Mouse (Mus musculus) embryonic facial prominence, embryonic 15.5 days (tissue): ENCODE data around the gene Morc1. TPM values are rescaled to one million over a fixed set of nuclear protein-coding genes. Genes with fewer than 3 reads are reported as not detected.

Experiments used
- ATAC-seq: fragments of 200-750 bp; cut with Nextera tagmentation; 2 replicates; pipeline ENCODE4 v1.8.0; 2017; ENCODE audit warnings: low read depth, moderate TSS enrichment; ENCODE audit not compliant: insufficient number of reproducible peaks, low FRiP score, low TSS enrichment
- H3K27ac ChIP-seq: fragments of 300-500 bp; sonication (generic); replicated peaks from 2 replicates; pipeline ENCODE4 v1.5.1; 2015; ENCODE audit warnings: mild to moderate bottlenecking, inconsistent platforms
- H3K27me3 ChIP-seq: fragments of 300-500 bp; sonication (generic); 2 replicates; pipeline ENCODE4 v1.6.1; 2015; ENCODE audit warnings: inconsistent platforms
- H3K36me3 ChIP-seq: fragments of 300-500 bp; sonication (generic); 2 replicates; pipeline ENCODE4 v1.6.1; 2015; ENCODE audit warnings: mild to moderate bottlenecking, inconsistent platforms
- H3K4me1 ChIP-seq: fragments of 300-500 bp; sonication (generic); 2 replicates; pipeline ENCODE4 v1.6.1; 2015; ENCODE audit warnings: inconsistent platforms
- H3K4me2 ChIP-seq: fragments of 300-500 bp; sonication (generic); replicated peaks from 2 replicates; pipeline ENCODE4 v1.6.1; 2015; ENCODE audit warnings: mild to moderate bottlenecking, inconsistent platforms
- H3K4me3 ChIP-seq: fragments of 300-500 bp; sonication (generic); replicated peaks from 2 replicates; pipeline ENCODE4 v1.5.1; 2015; ENCODE audit warnings: mild to moderate bottlenecking, inconsistent platforms
- H3K9ac ChIP-seq: fragments of 300-500 bp; sonication (generic); 2 replicates; pipeline ENCODE4 v1.6.1; 2015; ENCODE audit warnings: inconsistent platforms
- H3K9me3 ChIP-seq: fragments of 300-500 bp; sonication (generic); replicated peaks from 2 replicates; pipeline ENCODE4 v1.6.1; 2016; ENCODE audit warnings: inconsistent platforms
- WGBS: fragments of 180-500 bp; shearing (Covaris S2); methylation state at CpG from one replicate; pipeline ENCODE4 v1.1.7; 2015; 5-methylcytosine and 5-hydroxymethylcytosine counted together
- polyA plus RNA-seq: library from polyadenylated mRNA; unstranded; fragments of >200 nt; fragmentation: Nextera tagmentation; extraction: Ambion mirVana; gene quantifications from 2 replicates; pipeline ENCODE4 v1.2.1, GENCODE M21; 2015

Gene Morc1
- polyA plus RNA-seq, 1 experiment from 2014 or later: 0.33 TPM

DNA sequence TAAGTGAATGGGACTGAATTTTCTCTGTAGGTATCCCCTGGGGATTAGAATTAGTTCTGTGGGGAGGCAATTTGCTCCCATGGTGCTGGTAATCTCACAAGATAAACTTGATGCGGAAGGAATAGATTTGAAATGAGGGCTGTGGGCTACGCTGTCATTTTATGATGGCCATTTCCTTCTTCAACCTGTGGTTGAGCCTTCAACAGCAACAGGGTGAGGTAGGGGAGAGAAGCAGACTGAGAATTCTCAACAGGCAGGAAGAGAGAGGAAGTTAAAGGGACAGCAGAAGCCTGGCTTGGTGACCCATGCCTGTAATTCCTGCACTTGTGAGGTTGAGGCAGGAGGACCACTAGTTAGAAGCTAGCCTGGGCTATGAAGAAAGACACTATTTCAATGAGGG, 12.0 kb upstream of the Morc1 start:
- Histone ChIP-seq H3K4me1 (no peaks in the 10 kb centered on the region), H3K9me3 (no peaks in the 10 kb centered on the region), H3K27me3 (no peaks in the 10 kb centered on the region), H3K27ac (no peak overlapping the region), H3K4me2 (no peak overlapping the region), H3K36me3 (no peaks in the 10 kb centered on the region), H3K9ac (no peak overlapping the region), H3K4me3 (no peak overlapping the region)
- 86% methylated on average over 2 of the region's 2 CpGs for WGBS
- no peak for ATAC-seq

DNA sequence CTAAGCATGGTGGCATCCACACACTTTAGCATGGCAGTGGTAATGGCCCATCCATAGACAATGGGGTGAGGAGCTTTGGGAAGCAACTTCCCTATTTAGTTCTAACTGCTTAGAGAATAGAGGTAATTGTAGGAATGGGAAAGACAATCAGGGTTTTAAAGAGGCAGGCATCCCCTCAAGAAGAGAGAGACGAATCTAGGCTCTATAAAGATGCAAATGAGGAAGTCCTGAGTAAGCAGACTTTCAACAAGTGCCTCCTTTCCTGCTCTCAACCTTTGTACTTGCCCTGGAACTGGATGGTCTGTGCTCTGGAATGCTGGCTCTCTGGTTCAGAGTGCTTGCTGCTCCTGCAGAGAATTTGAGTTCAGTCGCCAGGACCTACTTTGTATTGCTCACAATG, 8.5 kb upstream of the Morc1 start:
- Histone ChIP-seq H3K9me3 (no peaks in the 10 kb centered on the region), H3K9ac (no peak overlapping the region), H3K4me1 (no peaks in the 10 kb centered on the region), H3K36me3 (no peaks in the 10 kb centered on the region), H3K4me2 (no peak overlapping the region), H3K4me3 (no peak overlapping the region), H3K27me3 (no peaks in the 10 kb centered on the region), H3K27ac (no peak overlapping the region)
- ATAC-seq: no peak
- 27% methylated on average over 2 of the region's 2 CpGs for WGBS

DNA sequence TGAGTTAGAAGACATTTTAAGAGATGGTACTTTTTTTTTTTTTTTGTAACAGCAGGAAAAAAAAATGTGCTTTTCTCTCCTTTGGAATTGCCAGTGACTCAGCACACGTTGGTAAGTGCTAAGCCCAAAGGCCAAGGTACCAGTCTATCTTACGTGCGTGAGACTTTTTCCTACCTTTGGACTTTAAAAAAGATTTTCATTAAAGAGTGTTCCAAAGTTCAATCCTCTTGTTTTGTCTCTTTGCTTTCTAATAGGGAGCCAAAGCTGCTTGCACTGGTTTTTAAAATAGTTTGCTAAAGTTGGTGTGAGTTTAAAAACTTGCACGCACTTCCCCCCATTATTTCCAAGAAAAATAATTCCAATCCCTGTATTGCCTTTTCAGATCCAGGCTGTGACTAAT, 7.0 kb upstream of the Morc1 start:
- no peaks in the 10 kb centered on the region for H3K27me3 ChIP-seq
- WGBS: 83% methylated on average over 4 of the region's 4 CpGs
- no peak overlapping the region for H3K27ac ChIP-seq
- H3K36me3 ChIP-seq: no peaks in the 10 kb centered on the region
- no peak for ATAC-seq
- no peaks in the 10 kb centered on the region for H3K4me1 ChIP-seq
- H3K9me3 ChIP-seq: no peaks in the 10 kb centered on the region
- H3K4me3 ChIP-seq: no peak overlapping the region
- no peak overlapping the region for H3K4me2 ChIP-seq
- H3K9ac ChIP-seq: no peak overlapping the region

DNA sequence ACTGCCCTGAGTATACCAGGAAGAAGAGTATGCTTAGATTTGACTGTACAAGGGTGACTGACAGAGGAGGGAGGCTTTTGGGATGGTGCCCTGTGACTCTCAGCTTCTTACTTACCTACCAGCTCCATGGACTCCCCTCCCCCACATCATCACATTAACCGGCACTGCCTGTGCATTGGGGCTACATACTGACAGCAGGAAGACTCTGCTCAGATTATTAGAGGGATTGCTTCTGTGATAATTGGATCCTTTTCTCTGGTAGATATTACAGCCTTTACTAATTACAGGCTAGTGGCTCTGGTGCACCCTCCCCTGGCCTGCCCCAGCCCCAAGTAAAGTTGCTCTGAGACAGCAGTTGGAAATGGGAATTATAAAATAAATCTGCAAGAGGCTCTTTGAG, 1.6 kb upstream of the Morc1 start:
- no peaks in the 10 kb centered on the region for H3K36me3 ChIP-seq
- no peaks in the 10 kb centered on the region for H3K4me1 ChIP-seq
- no peaks in the 10 kb centered on the region for H3K9me3 ChIP-seq
- H3K27ac ChIP-seq: no peak overlapping the region
- H3K27me3 ChIP-seq: no peaks in the 10 kb centered on the region
- H3K4me3 ChIP-seq: no peak overlapping the region
- no peak overlapping the region for H3K4me2 ChIP-seq
- WGBS: 38% methylated on average over 1 of the region's 1 CpGs
- H3K9ac ChIP-seq: no peak overlapping the region
- ATAC-seq: no peak

DNA sequence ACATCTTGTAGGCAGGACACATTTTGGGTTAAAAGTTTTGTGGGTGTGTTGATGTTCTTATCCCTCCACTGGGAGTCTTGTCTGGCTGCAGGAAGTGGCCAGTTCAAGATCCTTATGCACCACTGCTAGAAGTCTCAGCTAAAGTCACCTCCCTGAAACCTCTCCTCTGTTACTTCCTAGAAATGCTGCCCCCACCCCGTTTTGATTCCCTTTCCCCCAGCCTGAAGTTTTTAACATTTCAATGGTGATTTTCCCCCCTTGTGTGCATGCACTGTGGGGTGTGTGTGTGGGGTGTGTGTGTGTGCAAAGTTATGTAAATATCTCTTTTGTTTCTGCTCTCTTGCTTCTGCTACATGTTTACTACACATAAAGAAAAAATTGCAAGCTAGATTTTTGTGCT, 4.4 kb downstream of the Morc1 start:
- no peak overlapping the region for H3K9ac ChIP-seq
- H3K9me3 ChIP-seq: no peaks in the 10 kb centered on the region
- no peak overlapping the region for H3K4me2 ChIP-seq
- no peaks in the 10 kb centered on the region for H3K36me3 ChIP-seq
- no peak for ATAC-seq
- no peaks in the 10 kb centered on the region for H3K27me3 ChIP-seq
- H3K4me3 ChIP-seq: no peak overlapping the region
- no peak overlapping the region for H3K27ac ChIP-seq
- WGBS: 24% methylated on average over 1 of the region's 1 CpGs
- no peaks in the 10 kb centered on the region for H3K4me1 ChIP-seq

DNA sequence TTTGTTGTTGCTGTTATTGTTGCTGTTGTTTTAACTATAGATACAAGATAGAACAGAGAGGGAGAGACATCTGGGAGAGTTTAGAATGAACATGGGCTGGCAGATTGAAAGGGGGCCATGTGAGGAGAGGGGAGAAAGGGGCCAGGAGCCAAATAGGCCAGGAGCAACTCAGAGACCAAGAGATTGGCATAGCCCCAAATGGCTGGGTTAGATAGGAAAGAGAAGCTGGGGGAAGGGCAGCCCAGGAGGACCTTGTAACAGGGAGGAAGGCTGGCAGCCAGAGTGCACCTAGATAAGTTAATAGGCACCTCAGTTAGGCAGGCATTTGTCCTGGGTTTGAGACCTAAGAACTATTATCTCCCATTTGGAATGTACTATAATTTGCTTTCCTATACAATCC, 6.4 kb downstream of the Morc1 start:
- no peak for ATAC-seq

DNA sequence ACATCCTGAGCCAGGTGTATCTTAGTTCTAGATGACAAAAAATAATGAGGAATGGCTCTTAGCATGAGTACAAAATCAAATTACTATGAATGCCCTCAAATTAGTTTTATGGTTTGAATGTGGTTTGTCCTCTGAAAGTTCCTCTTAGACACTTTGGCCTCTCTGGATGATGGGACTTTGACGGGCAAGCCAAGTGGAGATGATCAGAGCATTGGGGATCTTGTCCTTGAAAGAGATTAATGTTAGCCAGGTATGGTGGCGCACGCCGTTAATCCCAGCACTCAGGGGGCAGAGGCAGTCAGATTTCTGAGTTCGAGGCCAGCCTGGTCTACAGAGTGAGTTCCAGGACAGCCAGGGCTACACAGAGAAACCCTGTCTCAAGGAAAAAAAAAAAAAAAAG, 13.6 kb downstream of the Morc1 start:
- WGBS: 89% methylated on average over 5 of the region's 5 CpGs
- ATAC-seq: no peak
- Histone ChIP-seq H3K9me3 (no peaks in the 10 kb centered on the region), H3K4me1 (no peaks in the 10 kb centered on the region), H3K27me3 (no peaks in the 10 kb centered on the region), H3K4me2 (no peak overlapping the region), H3K4me3 (no peak overlapping the region), H3K36me3 (no peaks in the 10 kb centered on the region), H3K9ac (no peak overlapping the region), H3K27ac (no peak overlapping the region)

More for the DNA sequence above, 6.4 kb downstream of the Morc1 start:
- Histone ChIP-seq H3K4me1 (no peaks in the 10 kb centered on the region), H3K36me3 (no peaks in the 10 kb centered on the region), H3K4me2 (no peak overlapping the region), H3K27me3 (no peaks in the 10 kb centered on the region), H3K4me3 (no peak overlapping the region), H3K9ac (no peak overlapping the region), H3K27ac (no peak overlapping the region), H3K9me3 (no peaks in the 10 kb centered on the region)

DNA sequence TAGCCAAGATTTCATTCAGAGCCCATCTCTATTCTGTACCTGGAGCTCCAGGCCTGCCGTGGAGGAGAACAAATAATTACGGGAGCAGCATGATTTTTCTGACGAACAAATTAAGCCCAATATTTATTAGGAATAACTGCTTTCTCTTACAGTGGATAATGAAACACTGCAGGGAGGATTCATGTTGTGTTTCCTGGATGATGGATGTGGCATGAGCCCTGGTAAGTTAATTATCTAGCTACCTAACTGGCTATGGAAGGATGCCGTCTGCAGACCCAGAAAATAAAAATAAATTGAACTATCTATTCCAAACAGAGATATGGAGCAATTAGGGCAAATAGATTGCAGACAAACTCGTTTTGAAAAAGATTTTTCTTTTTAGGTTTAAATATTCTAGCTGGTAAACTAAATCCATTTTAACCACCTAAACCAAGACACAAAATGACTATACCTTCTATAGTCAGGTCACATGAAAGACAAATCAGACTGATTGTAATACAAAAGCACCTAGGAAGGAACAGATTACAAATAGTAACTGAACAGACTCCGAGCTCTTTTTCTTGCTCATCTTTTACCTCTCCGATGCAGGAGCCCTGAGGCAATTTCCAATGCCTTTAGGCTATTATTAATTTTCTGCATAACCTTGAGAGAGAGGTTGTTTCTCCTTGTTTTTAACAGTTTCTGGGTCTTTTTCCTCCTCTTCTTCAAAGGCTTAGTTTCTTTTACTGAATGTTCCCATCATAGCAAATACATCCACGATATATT, 15.3 kb downstream of the Morc1 start:
- Histone ChIP-seq H3K4me2 (no peak overlapping the region), H3K4me3 (no peak overlapping the region), H3K36me3 (no peaks in the 10 kb centered on the region), H3K27me3 (no peaks in the 10 kb centered on the region), H3K9ac (no peak overlapping the region), H3K27ac (no peak overlapping the region), H3K9me3 (no peaks in the 10 kb centered on the region), H3K4me1 (no peaks in the 10 kb centered on the region)
- ATAC-seq: no peak
- 69% methylated on average over 8 of the region's 8 CpGs for WGBS

DNA sequence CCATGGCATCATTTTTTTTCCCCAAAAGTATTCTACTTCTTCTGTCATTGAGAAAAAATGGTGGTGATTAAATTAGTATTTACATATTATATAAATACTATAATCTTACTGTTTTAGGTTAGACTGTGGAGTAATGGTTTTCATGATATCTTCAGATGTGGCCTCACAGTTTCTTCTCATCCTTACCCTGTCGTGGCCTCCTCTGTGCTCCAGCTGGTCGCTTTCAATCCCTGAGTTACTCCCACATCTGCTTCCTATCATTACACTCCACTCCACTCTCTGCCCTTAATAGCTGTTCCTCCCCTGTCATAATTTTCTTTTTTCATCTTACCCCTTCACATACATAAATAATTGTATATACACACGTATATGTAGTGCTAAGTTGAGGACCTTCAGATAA, 22.2 kb downstream of the Morc1 start:
- Histone ChIP-seq H3K36me3 (no peaks in the 10 kb centered on the region), H3K4me1 (no peaks in the 10 kb centered on the region), H3K9ac (no peak overlapping the region), H3K4me2 (no peak overlapping the region), H3K9me3 (no peaks in the 10 kb centered on the region), H3K4me3 (no peak overlapping the region), H3K27me3 (no peaks in the 10 kb centered on the region), H3K27ac (no peak overlapping the region)
- 42% methylated on average over 3 of the region's 3 CpGs for WGBS
- ATAC-seq: no peak

DNA sequence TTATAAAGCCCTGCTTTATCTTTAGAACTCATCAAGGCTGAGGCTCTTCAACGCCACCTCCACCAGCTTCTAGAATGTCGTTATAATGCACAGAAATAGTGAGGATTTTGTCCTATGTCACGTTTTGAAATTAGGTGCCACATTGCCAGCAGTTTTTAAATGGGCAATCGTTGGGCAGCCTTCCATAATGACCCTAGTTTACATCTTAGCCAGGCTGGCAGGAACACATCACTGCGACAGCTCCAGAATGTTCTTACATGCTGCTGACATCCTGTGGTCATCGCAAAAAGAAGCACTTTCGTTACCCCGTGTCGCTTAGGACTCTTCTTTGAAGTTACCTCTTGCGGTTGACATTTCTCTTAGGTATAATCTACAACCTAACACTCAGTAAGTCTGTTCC, 42.4 kb downstream of the Morc1 start:
- Histone ChIP-seq H3K4me3 (no peak overlapping the region), H3K36me3 (no peaks in the 10 kb centered on the region), H3K9me3 (no peaks in the 10 kb centered on the region), H3K4me1 (no peaks in the 10 kb centered on the region), H3K27ac (no peak overlapping the region), H3K27me3 (no peaks in the 10 kb centered on the region), H3K9ac (no peak overlapping the region), H3K4me2 (no peak overlapping the region)
- 85% methylated on average over 10 of the region's 10 CpGs for WGBS
- no peak for ATAC-seq

DNA sequence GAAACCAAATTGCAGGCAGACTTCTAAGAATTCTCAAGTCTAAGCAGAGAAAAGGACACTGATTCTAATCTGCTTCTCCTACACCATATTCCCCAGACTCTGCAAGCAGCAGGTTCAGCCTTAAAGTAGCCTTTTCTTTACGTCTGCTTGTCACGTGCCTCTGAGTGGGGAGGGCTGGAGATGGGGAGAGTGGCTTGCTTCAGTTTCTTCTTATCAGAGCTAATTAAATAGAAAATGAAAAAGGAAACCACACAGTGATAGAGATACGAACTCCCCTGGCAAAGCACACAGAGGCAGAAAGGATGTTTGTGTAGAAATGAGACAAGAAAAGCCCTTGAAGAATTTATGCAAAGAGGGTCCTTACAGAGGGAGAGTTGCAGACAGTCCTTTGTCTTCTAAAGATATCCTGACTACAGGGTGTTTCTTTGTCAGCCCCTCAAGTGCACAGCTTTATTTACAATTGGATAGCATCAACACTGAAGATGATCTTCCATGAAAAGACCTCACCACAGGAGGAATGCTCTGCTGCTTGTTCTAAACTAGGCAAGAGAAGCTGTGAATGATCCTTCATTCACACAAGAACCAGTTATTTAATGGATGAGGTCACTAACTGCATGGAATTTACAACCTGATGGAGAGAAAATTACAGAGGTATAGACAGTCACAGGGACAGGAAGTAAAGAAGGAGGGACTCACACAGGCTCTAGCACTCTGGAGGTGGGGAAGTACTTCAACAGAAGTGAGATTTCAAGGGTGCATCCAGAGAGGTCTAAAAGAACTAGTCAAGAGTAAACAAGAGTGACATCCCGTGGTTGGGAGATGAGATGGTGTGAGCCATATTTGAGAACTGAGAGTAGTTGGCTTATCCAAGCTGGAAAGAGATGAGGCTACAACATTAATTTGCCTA, 44.1 kb downstream of the Morc1 start:
- Histone ChIP-seq H3K27ac (no peak overlapping the region), H3K9ac (no peak overlapping the region), H3K4me1 (no peaks in the 10 kb centered on the region), H3K36me3 (no peaks in the 10 kb centered on the region), H3K4me2 (no peak overlapping the region), H3K4me3 (no peak overlapping the region), H3K27me3 (no peaks in the 10 kb centered on the region), H3K9me3 (no peaks in the 10 kb centered on the region)
- whole genome bisulfite sequencing: 44% methylated on average over 4 of the region's 4 CpGs
- no peak for ATAC-seq
